Mouse (Mus musculus) lung, postnatal 0 days (tissue): Measurements from ENCODE around the gene Ddx50. TPM values are rescaled to one million over a fixed set of nuclear protein-coding genes. Genes with fewer than 3 reads are reported as not detected.

ENCODE experiments used
- ATAC-seq: fragments of 200-750 bp; cut with Nextera tagmentation; 2 replicates; pipeline ENCODE4 v1.8.0; 2017; ENCODE audit warnings: moderate library complexity
- DNase-seq: peaks from one replicate; pipeline ENCODE4 v3.0.0-alpha.2; 2016; ENCODE audit warnings: low spot score
- H3K27ac ChIP-seq: fragments of 300-500 bp; sonication (generic); 2 replicates; pipeline ENCODE4 v1.5.1; 2014; ENCODE audit warnings: antibody characterized with exemption, mild to moderate bottlenecking, low read length, mixed read lengths
- H3K27me3 ChIP-seq: fragments of 300-500 bp; sonication (generic); replicated peaks from 2 replicates; pipeline ENCODE4 v1.6.1; 2014; ENCODE audit warnings: low read length, mixed read lengths; ENCODE audit not compliant: insufficient read depth
- H3K36me3 ChIP-seq: fragments of 300-500 bp; sonication (generic); 2 replicates; pipeline ENCODE4 v1.6.1; 2014; ENCODE audit warnings: low read length, mixed read lengths; ENCODE audit not compliant: insufficient read depth
- H3K4me1 ChIP-seq: fragments of 300-500 bp; sonication (generic); 2 replicates; pipeline ENCODE4 v1.6.1; 2014; ENCODE audit warnings: antibody characterized with exemption, low read depth, low read length, mixed read lengths; ENCODE audit not compliant: insufficient read depth
- H3K4me2 ChIP-seq: fragments of 300-500 bp; sonication (generic); replicated peaks from 2 replicates; pipeline ENCODE4 v1.6.1; 2014; ENCODE audit warnings: low read depth, mild to moderate bottlenecking, low read length, moderate library complexity, mixed read lengths
- H3K4me3 ChIP-seq: fragments of 300-500 bp; sonication (generic); 2 replicates; pipeline ENCODE4 v1.5.1; 2014; ENCODE audit warnings: low read depth, low read length
- H3K9ac ChIP-seq: fragments of 300-500 bp; sonication (generic); replicated peaks from 2 replicates; pipeline ENCODE4 v1.6.1; 2014; ENCODE audit warnings: low read depth, mild to moderate bottlenecking
- H3K9me3 ChIP-seq: fragments of 300-500 bp; sonication (generic); 2 replicates; pipeline ENCODE4 v1.6.1; 2016; ENCODE audit warnings: low read length, mixed read lengths
- CTCF ChIP-seq: IDR thresholded peaks from 2 replicates; pipeline ENCODE4 v1.5.1; 2016; ENCODE audit warnings: antibody characterized with exemption, mild to moderate bottlenecking
- EP300 ChIP-seq: IDR thresholded peaks from 2 replicates; pipeline ENCODE4 v1.6.1; 2016; ENCODE audit warnings: antibody characterized with exemption, mild to moderate bottlenecking, control low read depth
- WGBS: fragments of 180-500 bp; shearing (Covaris S2); extraction: QIAGEN DNeasy Blood & Tissue Kit; methylation state at CpG from one replicate; pipeline ENCODE4 v1.1.7; 2014; 5-methylcytosine and 5-hydroxymethylcytosine counted together
- polyA plus RNA-seq: library from polyadenylated mRNA; unstranded; fragments of >200 nt; fragmentation: Nextera tagmentation; extraction: Ambion mirVana; gene quantifications from 2 replicates; pipeline ENCODE4 v1.2.1, GENCODE M21; 2015

Gene Ddx50
- polyA plus RNA-seq, 1 experiment from 2014 or later: 89.9 TPM

- no peaks in the 10 kb centered on the region for H3K9me3 ChIP-seq
- H3K27me3 ChIP-seq: no peaks in the 10 kb centered on the region
- ATAC-seq: peak; percentile 92
- TF ChIP-seq CTCF (no peak), EP300 (peak; percentile 54)
- H3K4me3 ChIP-seq: peak overlapping the region; percentile 14; the same call in 1 of the 2 replicates
- peak; percentile 55 for DNase-seq
- H3K9ac ChIP-seq: no peak overlapping the region
- WGBS: 50% methylated on average over 27 of the region's 27 CpGs
- H3K36me3 ChIP-seq: no peaks in the 10 kb centered on the region
- peak overlapping the region; percentile 38 for H3K4me2 ChIP-seq
- no peaks in the 10 kb centered on the region for H3K4me1 ChIP-seq
- peak overlapping the region; percentile 77 for H3K27ac ChIP-seq
These were observed 14.1 kb upstream of the Ddx50 start for GRCm38 (mm10) chr10:62664963-62665590.

- Histone ChIP-seq H3K9me3 (no peaks in the 10 kb centered on the region), H3K9ac (no peak overlapping the region), H3K4me3 (no peak overlapping the region), H3K27ac (peak overlapping the region; percentile 77), H3K4me1 (no peaks in the 10 kb centered on the region), H3K4me2 (0 out of 2 replicates have a peak overlapping the region, but pooled peaks have one; percentile 38), H3K36me3 (no peaks in the 10 kb centered on the region), H3K27me3 (no peaks in the 10 kb centered on the region)
- DNase-seq (no peak), ATAC-seq (no peak)
- 83% methylated on average over 10 of the region's 10 CpGs for WGBS
- TF ChIP-seq EP300 (no peak), CTCF (no peak)
These were observed 13.2 kb upstream of the Ddx50 start for GRCm38 (mm10) chr10:62664171-62664570.

- Histone ChIP-seq H3K27me3 (no peaks in the 10 kb centered on the region), H3K27ac (no peak overlapping the region), H3K36me3 (no peaks in the 10 kb centered on the region), H3K4me2 (no peak overlapping the region), H3K9me3 (no peaks in the 10 kb centered on the region), H3K4me1 (no peaks in the 10 kb centered on the region), H3K4me3 (no peak overlapping the region), H3K9ac (no peak overlapping the region)
- DNase-seq (no peak), ATAC-seq (no peak)
- 77% methylated on average over 7 of the region's 7 CpGs for WGBS
- TF ChIP-seq EP300 (no peak), CTCF (no peak)
These were observed 5.7 kb upstream of the Ddx50 start for GRCm38 (mm10) chr10:62656711-62657110.

GRCm38 (mm10) chr10:62651961-62652360, 943 bp upstream of the Ddx50 start:
- H3K27ac ChIP-seq: peak overlapping the region; percentile 83
- peak overlapping the region; percentile 27; the same call in 1 of the 2 replicates for H3K9ac ChIP-seq
- 14% methylated on average over 3 of the region's 3 CpGs for WGBS
- TF ChIP-seq CTCF (no peak), EP300 (no peak)
- peaks cover 8% of the 10 kb centered on the region; the same call in 1 of the 2 replicates for H3K4me1 ChIP-seq
- H3K4me2 ChIP-seq: peak overlapping the region; percentile 53
- H3K27me3 ChIP-seq: no peaks in the 10 kb centered on the region
- H3K9me3 ChIP-seq: no peaks in the 10 kb centered on the region
- H3K4me3 ChIP-seq: peak overlapping the region; percentile 67
- DNase-seq (no peak), ATAC-seq (no peak)
- H3K36me3 ChIP-seq: no peaks in the 10 kb centered on the region

- Histone ChIP-seq H3K9ac (peak overlapping the region; percentile 58), H3K27me3 (no peaks in the 10 kb centered on the region), H3K4me2 (peak overlapping the region; percentile 72), H3K27ac (peak overlapping the region; percentile 83), H3K36me3 (no peaks in the 10 kb centered on the region), H3K9me3 (no peaks in the 10 kb centered on the region), H3K4me3 (peak overlapping the region; percentile 67), H3K4me1 (peaks cover 8% of the 10 kb centered on the region; the same call in 1 of the 2 replicates)
- ATAC-seq (no peak), DNase-seq (peak; percentile 65)
- no peak for TF ChIP-seq CTCF
- TF ChIP-seq EP300: no peak
- under 1% methylated on average over 17 of the region's 17 CpGs for WGBS
These were observed 648 bp downstream of the Ddx50 start for GRCm38 (mm10) chr10:62650358-62650782.

GRCm38 (mm10) chr10:62604161-62604560, 46.9 kb downstream of the Ddx50 start:
- H3K36me3 ChIP-seq: no peaks in the 10 kb centered on the region

More at GRCm38 (mm10) chr10:62604161-62604560, 46.9 kb downstream of the Ddx50 start:
- H3K9ac ChIP-seq: no peak overlapping the region
- H3K4me1 ChIP-seq: no peaks in the 10 kb centered on the region; the same call in 1 of the 2 replicates
- TF ChIP-seq EP300 (no peak), CTCF (no peak)
- no peaks in the 10 kb centered on the region for H3K27me3 ChIP-seq
- no peak for ATAC-seq
- no peak overlapping the region for H3K27ac ChIP-seq
- H3K9me3 ChIP-seq: no peaks in the 10 kb centered on the region
- H3K4me3 ChIP-seq: no peak overlapping the region
- H3K4me2 ChIP-seq: no peak overlapping the region
- no peak for DNase-seq
- 90% methylated on average over 3 of the region's 3 CpGs for WGBS
